Mouse (Mus musculus): Measurements from ENCODE around the gene Sag. TPM values are rescaled to one million over a fixed set of nuclear protein-coding genes. Genes with fewer than 3 reads are reported as not detected.

Gene Sag
- polyA plus RNA-seq, 2 experiments from 2014 or later: 2.7 to 5.4 TPM

Other genes with a start within 250 kb of the Sag start
- not detected for gene Ngef, start 229.8 kb upstream of the Sag start, polyA plus RNA-seq (2017; shearing (Covaris generic))
- gene Inpp5d, start 183.4 kb upstream of the Sag start, polyA plus RNA-seq (2017; shearing (Covaris generic)): 100 to 1,000 TPM; 125 to 127 TPM
- gene Atg16l1, start 47.8 kb upstream of the Sag start, polyA plus RNA-seq (2017; shearing (Covaris generic)): 10 to 100 TPM; 14.7 to 18.7 TPM
- gene Dgkd, start 49.6 kb downstream of the Sag start, polyA plus RNA-seq (2017; shearing (Covaris generic)): 10 to 100 TPM; 30.4 to 31.9 TPM
- gene Usp40, start 204.9 kb downstream of the Sag start, polyA plus RNA-seq (2017; shearing (Covaris generic)): 10 to 100 TPM; 17.2 to 20.1 TPM